Mouse (Mus musculus): ENCODE data around the gene Tpsg1. TPM values are rescaled to one million over a fixed set of nuclear protein-coding genes. Genes with fewer than 3 reads are reported as not detected.

Gene Tpsg1
- polyA plus RNA-seq, 1 experiment from 2014 or later = not detected

DNA sequence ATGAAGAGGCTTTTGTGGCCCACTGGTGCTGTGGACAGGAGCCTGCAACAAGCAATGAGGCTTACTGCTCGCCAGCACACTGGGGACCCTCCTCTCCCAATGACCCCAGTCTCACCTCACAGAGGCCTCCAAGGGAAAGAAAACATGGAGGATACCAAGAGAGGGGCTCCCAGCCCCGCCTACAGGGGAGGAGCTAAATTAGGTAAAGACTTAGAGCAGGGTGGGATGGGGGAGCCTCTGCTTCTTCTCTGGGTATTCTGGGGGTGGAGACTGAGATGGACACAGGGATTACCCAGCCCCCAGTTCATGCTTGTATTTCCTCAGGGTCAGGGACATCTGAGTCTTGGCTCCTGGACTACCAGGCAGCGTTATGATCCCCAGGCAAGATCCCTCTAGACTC is 45.8 kb downstream of the Tpsg1 start:
- no peak overlapping the region for H3K27ac ChIP-seq (ENCODE audit: low read depth)
- no peak for ATAC-seq
- H3K9ac ChIP-seq (replicated peaks) = no peak overlapping the region
- TF ChIP-seq EP300 (IDR thresholded peaks at IDR 0.05; ENCODE audit: low read depth) (no peak), CTCF (IDR thresholded peaks at IDR 0.05; ENCODE audit: low read depth) (no peak)
- H3K36me3 ChIP-seq (replicated peaks; ENCODE audit: insufficient read depth, low read length) = no peaks in the 10 kb centered on the region
- no peak overlapping the region for H3K4me2 ChIP-seq (ENCODE audit: low read depth, low read length)
- no peaks in the 10 kb centered on the region for H3K9me3 ChIP-seq (ENCODE audit: low read length)
- no peak for DNase-seq
- 62% methylated on average over 3 of the region's 3 CpGs for WGBS (ENCODE audit: insufficient replicate concordance)
- H3K4me1 ChIP-seq (ENCODE audit: insufficient read depth) = peaks cover 3% of the 10 kb centered on the region; the same call in 1 of the 2 replicates
- H3K27me3 ChIP-seq (ENCODE audit: insufficient read depth, low read length) = no peaks in the 10 kb centered on the region
- no peak overlapping the region for H3K4me3 ChIP-seq (ENCODE audit: low read depth, low read length)

DNA sequence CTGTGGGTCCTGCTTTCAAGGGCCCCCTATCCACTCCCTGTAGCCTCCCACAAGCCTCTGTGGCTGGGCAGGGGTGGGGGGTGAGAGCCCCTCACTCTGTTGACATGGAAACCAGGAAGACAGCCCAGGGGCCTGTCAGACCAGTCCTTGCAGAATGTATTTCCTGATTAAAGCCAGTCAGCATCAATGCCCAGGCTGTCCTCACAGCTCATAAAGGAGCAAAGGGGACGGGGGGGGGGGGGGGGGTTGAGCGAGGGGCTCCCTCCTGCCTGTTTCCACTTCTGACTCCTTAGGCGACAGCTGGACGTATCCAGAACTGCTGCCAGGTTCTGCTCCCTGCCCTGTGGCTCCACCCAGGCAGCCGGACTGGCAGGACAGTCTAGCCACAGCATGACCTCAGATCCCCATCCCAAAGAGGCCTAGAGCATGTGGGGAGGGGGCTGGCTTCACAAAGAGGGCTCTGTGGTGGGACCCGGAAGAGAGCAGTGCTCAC is 46.4 kb downstream of the Tpsg1 start:
- no peak for TF ChIP-seq CTCF (IDR thresholded peaks at IDR 0.05; ENCODE audit: low read depth)
- TF ChIP-seq EP300 (IDR thresholded peaks at IDR 0.05; ENCODE audit: low read depth) = no peak
- Histone ChIP-seq H3K36me3 (replicated peaks; ENCODE audit: insufficient read depth, low read length) (no peaks in the 10 kb centered on the region), H3K27me3 (ENCODE audit: insufficient read depth, low read length) (no peaks in the 10 kb centered on the region), H3K27ac (ENCODE audit: low read depth) (no peak overlapping the region), H3K9ac (replicated peaks) (no peak overlapping the region), H3K9me3 (ENCODE audit: low read length) (no peaks in the 10 kb centered on the region), H3K4me3 (ENCODE audit: low read depth, low read length) (no peak overlapping the region), H3K4me2 (ENCODE audit: low read depth, low read length) (no peak overlapping the region), H3K4me1 (ENCODE audit: insufficient read depth) (peaks cover 3% of the 10 kb centered on the region; the same call in 1 of the 2 replicates)
- ATAC-seq (no peak), DNase-seq (no peak)
- WGBS (ENCODE audit: insufficient replicate concordance) = 49% methylated on average over 4 of the region's 6 CpGs

DNA sequence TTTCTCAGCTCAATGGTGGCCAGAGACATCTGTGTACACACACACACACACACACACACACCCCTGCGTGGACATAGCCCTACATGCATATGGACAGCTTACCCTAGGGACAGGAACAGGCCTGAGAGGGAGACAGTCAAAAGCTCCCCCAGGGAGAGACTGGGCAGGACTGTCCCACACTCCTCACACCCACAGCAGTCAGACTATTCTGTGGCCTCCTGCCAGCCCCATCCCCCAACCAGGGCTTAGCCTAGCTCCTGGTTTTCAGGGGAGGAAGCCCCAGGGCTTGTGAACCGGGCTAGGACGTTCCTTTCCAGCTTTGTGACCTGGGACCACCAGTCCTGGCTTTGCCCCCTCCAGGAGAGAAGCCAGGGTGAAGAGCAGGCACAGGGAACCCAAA is 47.1 kb downstream of the Tpsg1 start:
- H3K4me1 ChIP-seq (ENCODE audit: insufficient read depth) = peaks cover 3% of the 10 kb centered on the region; the same call in 1 of the 2 replicates
- no peaks in the 10 kb centered on the region for H3K9me3 ChIP-seq (ENCODE audit: low read length)
- no peaks in the 10 kb centered on the region for H3K27me3 ChIP-seq (ENCODE audit: insufficient read depth, low read length)
- no peak overlapping the region for H3K27ac ChIP-seq (ENCODE audit: low read depth)
- DNase-seq = peak; percentile 39
- no peak for TF ChIP-seq EP300 (IDR thresholded peaks at IDR 0.05; ENCODE audit: low read depth)
- no peak for TF ChIP-seq CTCF (IDR thresholded peaks at IDR 0.05; ENCODE audit: low read depth)
- no peak overlapping the region for H3K4me2 ChIP-seq (ENCODE audit: low read depth, low read length)
- H3K36me3 ChIP-seq (replicated peaks; ENCODE audit: insufficient read depth, low read length) = no peaks in the 10 kb centered on the region
- no peak overlapping the region for H3K9ac ChIP-seq (replicated peaks)
- no peak for ATAC-seq
- WGBS (ENCODE audit: insufficient replicate concordance) = 19% methylated on average over 3 of the region's 3 CpGs
- no peak overlapping the region for H3K4me3 ChIP-seq (ENCODE audit: low read depth, low read length)

- Histone ChIP-seq H3K36me3 (replicated peaks; ENCODE audit: insufficient read depth, low read length) (no peaks in the 10 kb centered on the region), H3K9ac (replicated peaks) (no peak overlapping the region), H3K4me2 (ENCODE audit: low read depth, low read length) (no peak overlapping the region), H3K9me3 (ENCODE audit: low read length) (no peaks in the 10 kb centered on the region), H3K4me3 (ENCODE audit: low read depth, low read length) (no peak overlapping the region), H3K27ac (ENCODE audit: low read depth) (no peak overlapping the region), H3K27me3 (ENCODE audit: insufficient read depth, low read length) (no peaks in the 10 kb centered on the region), H3K4me1 (ENCODE audit: insufficient read depth) (peaks cover 3% of the 10 kb centered on the region; the same call in 1 of the 2 replicates)
- TF ChIP-seq CTCF (IDR thresholded peaks at IDR 0.05; ENCODE audit: low read depth) = no peak
- TF ChIP-seq EP300 (IDR thresholded peaks at IDR 0.05; ENCODE audit: low read depth) = no peak
- DNase-seq (no peak), ATAC-seq (no peak)
- 70% methylated on average over 6 of the region's 6 CpGs for WGBS (ENCODE audit: insufficient replicate concordance)
Observed at GRCm38 (mm10) chr17:25417990-25418389, 48.9 kb downstream of the Tpsg1 start.

- H3K36me3 ChIP-seq (replicated peaks; ENCODE audit: insufficient read depth, low read length) = no peaks in the 10 kb centered on the region
- no peak for ATAC-seq
Observed at GRCm38 (mm10) chr17:25418926-25419325, 49.9 kb downstream of the Tpsg1 start.

DNA sequence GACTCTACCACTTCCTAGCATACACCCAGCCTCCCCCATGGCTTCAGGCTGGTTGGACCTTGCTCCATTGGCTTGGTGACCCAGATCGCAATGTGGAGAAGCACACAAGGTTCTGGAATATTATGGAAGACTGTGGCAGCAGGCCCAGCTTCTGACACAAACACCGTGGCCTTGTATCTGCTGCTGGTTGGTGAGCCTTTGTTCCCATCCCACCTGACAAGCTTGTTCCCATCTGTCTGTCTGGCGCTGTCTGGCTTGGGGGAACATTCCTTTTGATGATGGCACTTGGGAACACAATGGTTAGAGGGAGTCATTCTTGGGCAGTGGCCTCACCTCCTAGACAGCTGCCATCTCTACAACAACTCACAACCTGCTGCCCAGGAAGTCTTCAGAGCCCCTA is 51.9 kb downstream of the Tpsg1 start:
- no peak for TF ChIP-seq EP300 (IDR thresholded peaks at IDR 0.05; ENCODE audit: low read depth)
- TF ChIP-seq CTCF (IDR thresholded peaks at IDR 0.05; ENCODE audit: low read depth) = no peak
- H3K36me3 ChIP-seq (replicated peaks; ENCODE audit: insufficient read depth, low read length) = no peaks in the 10 kb centered on the region
- H3K9me3 ChIP-seq (ENCODE audit: low read length) = no peaks in the 10 kb centered on the region
- H3K27ac ChIP-seq (ENCODE audit: low read depth) = no peak overlapping the region
- no peak overlapping the region for H3K4me3 ChIP-seq (ENCODE audit: low read depth, low read length)
- H3K9ac ChIP-seq (replicated peaks) = no peak overlapping the region
- DNase-seq (no peak), ATAC-seq (0 out of 2 replicates have a peak, but pooled peaks have one; percentile 17)
- peaks cover 3% of the 10 kb centered on the region; the same call in 1 of the 2 replicates for H3K4me1 ChIP-seq (ENCODE audit: insufficient read depth)
- 78% methylated on average over 3 of the region's 3 CpGs for WGBS (ENCODE audit: insufficient replicate concordance)
- H3K27me3 ChIP-seq (ENCODE audit: insufficient read depth, low read length) = no peaks in the 10 kb centered on the region
- H3K4me2 ChIP-seq (ENCODE audit: low read depth, low read length) = no peak overlapping the region

More at GRCm38 (mm10) chr17:25418926-25419325, 49.9 kb downstream of the Tpsg1 start:
- no peaks in the 10 kb centered on the region for H3K27me3 ChIP-seq (ENCODE audit: insufficient read depth, low read length)
- no peak overlapping the region for H3K4me2 ChIP-seq (ENCODE audit: low read depth, low read length)
- DNase-seq = no peak
- TF ChIP-seq EP300 (IDR thresholded peaks at IDR 0.05; ENCODE audit: low read depth) = no peak
- TF ChIP-seq CTCF (IDR thresholded peaks at IDR 0.05; ENCODE audit: low read depth) = no peak
- no peaks in the 10 kb centered on the region for H3K9me3 ChIP-seq (ENCODE audit: low read length)
- 54% methylated on average over 9 of the region's 9 CpGs for WGBS (ENCODE audit: insufficient replicate concordance)
- no peak overlapping the region for H3K4me3 ChIP-seq (ENCODE audit: low read depth, low read length)
- H3K27ac ChIP-seq (ENCODE audit: low read depth) = no peak overlapping the region
- H3K9ac ChIP-seq (replicated peaks) = no peak overlapping the region
- H3K4me1 ChIP-seq (ENCODE audit: insufficient read depth) = peaks cover 3% of the 10 kb centered on the region; the same call in 1 of the 2 replicates

Other genes starting within 250 kb of the Tpsg1 start
- gene Ptx4, start 248.5 kb upstream of the Tpsg1 start, polyA plus RNA-seq (2015; fragmentation: Nextera tagmentation; extraction: Ambion mirVana) = not detected in 2 replicates
- gene Clcn7, start 235.9 kb upstream of the Tpsg1 start, polyA plus RNA-seq (2015; fragmentation: Nextera tagmentation; extraction: Ambion mirVana) = 7.3 and 8.6 TPM in 2 replicates
- gene Ccdc154, start 206.8 kb upstream of the Tpsg1 start, polyA plus RNA-seq (2015; fragmentation: Nextera tagmentation; extraction: Ambion mirVana) = not detected in 2 replicates
- not detected in 2 replicates for gene Gm38655, start 193.8 kb upstream of the Tpsg1 start, polyA plus RNA-seq (2015; fragmentation: Nextera tagmentation; extraction: Ambion mirVana)
- gene BC003965, start 184.7 kb upstream of the Tpsg1 start, polyA plus RNA-seq (2015; fragmentation: Nextera tagmentation; extraction: Ambion mirVana) = 15.6 and 15.8 TPM in 2 replicates
- 2.3 and 3.4 TPM in 2 replicates for gene Unkl, start 180.9 kb upstream of the Tpsg1 start, polyA plus RNA-seq (2015; fragmentation: Nextera tagmentation; extraction: Ambion mirVana)
- 21.2 and 22.8 TPM in 2 replicates for gene Gnptg, start 129.1 kb upstream of the Tpsg1 start, polyA plus RNA-seq (2015; fragmentation: Nextera tagmentation; extraction: Ambion mirVana)
- 19.1 and 19.7 TPM in 2 replicates for gene Tsr3, start 129.1 kb upstream of the Tpsg1 start, polyA plus RNA-seq (2015; fragmentation: Nextera tagmentation; extraction: Ambion mirVana)
- gene Baiap3, start 112.9 kb upstream of the Tpsg1 start, polyA plus RNA-seq (2015; fragmentation: Nextera tagmentation; extraction: Ambion mirVana) = 0.54 and 0.58 TPM in 2 replicates
- gene Ube2i, start 94.7 kb upstream of the Tpsg1 start, polyA plus RNA-seq (2015; fragmentation: Nextera tagmentation; extraction: Ambion mirVana) = 155 and 164 TPM in 2 replicates
- gene Prss34, start 70.9 kb upstream of the Tpsg1 start, polyA plus RNA-seq (2015; fragmentation: Nextera tagmentation; extraction: Ambion mirVana) = 11.1 and 15.4 TPM in 2 replicates
- not detected in 2 replicates for gene Prss28, start 60.6 kb upstream of the Tpsg1 start, polyA plus RNA-seq (2015; fragmentation: Nextera tagmentation; extraction: Ambion mirVana)
- not detected in 2 replicates for gene Prss29, start 50.6 kb upstream of the Tpsg1 start, polyA plus RNA-seq (2015; fragmentation: Nextera tagmentation; extraction: Ambion mirVana)
- 0.06 TPM in 1 of 2 replicates, not detected in the other for gene Tpsab1, start 23.7 kb upstream of the Tpsg1 start, polyA plus RNA-seq (2015; fragmentation: Nextera tagmentation; extraction: Ambion mirVana)
- 0.75 and 1.6 TPM in 2 replicates for gene Tpsb2, start 3.0 kb upstream of the Tpsg1 start, polyA plus RNA-seq (2015; fragmentation: Nextera tagmentation; extraction: Ambion mirVana)
- 0.15 and 0.17 TPM in 2 replicates for gene Cacna1h, start 64.5 kb downstream of the Tpsg1 start, polyA plus RNA-seq (2015; fragmentation: Nextera tagmentation; extraction: Ambion mirVana)
- 0.07 and 0.15 TPM in 2 replicates for gene Tekt4, start 85.3 kb downstream of the Tpsg1 start, polyA plus RNA-seq (2015; fragmentation: Nextera tagmentation; extraction: Ambion mirVana)
- gene Sstr5, start 128.0 kb downstream of the Tpsg1 start, polyA plus RNA-seq (2015; fragmentation: Nextera tagmentation; extraction: Ambion mirVana) = not detected in 2 replicates
- gene Sox8, start 201.4 kb downstream of the Tpsg1 start, polyA plus RNA-seq (2015; fragmentation: Nextera tagmentation; extraction: Ambion mirVana) = 0.08 TPM in 1 of 2 replicates, not detected in the other
- gene Lmf1, start 209.8 kb downstream of the Tpsg1 start, polyA plus RNA-seq (2015; fragmentation: Nextera tagmentation; extraction: Ambion mirVana) = 11.9 and 12.5 TPM in 2 replicates

Measured in liver, postnatal 0 days (tissue).